Mouse (Mus musculus): Measurements from ENCODE around the gene Chpt1.
"Not testable (repeated sequence)": the region's sequence is repeated elsewhere in the genome, so short reads cannot be mapped to it uniquely, and the experiment has no call there.

Gene Chpt1

DNA sequence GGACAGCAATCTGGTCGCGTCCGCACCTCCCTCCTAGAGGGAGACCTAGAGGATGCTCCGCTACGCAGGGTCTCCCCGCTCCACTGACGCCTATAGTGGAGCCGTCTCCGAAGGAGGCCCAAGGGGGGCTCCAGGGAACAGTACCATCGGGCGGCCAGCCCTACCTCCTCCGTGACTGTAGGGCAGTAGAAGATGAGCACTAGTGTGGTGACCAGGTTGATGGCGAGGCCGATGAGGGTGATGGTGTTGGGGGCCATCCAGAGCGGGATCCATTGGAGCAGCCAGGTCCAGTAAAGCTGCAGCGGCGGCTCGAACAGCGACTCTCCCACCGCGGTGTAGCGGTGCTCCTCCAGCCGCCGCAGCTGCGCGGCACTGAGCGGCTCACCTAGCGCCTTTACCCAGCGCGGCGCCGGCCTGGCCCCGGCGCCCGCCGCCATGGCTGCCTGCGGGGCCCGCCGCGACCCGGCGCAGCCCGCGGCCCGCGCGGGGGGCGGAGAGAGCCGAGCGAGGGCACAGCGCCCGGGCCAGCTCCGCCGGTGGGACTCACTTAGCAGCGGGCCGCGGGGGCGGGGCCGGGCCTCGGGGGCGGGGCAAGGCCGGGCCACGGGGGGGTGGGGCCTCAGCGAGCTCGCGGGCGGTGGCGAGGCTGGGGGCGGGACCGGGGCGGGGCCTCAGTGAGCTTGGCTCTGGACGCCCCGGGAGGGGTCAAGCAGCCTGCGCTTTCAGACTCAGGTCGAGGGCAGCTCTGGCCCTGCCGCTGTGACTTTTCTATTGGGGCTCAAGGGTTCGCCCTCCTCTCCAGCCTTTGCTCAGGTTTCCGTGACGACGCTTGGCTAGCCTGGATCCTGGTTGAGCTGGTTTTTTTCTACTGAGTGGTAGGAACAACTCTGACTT, at the start of gene Chpt1:
Chpt1 (minus strand) TSS at position 653 of the 894 bp plus-strand sequence.
- in situ Hi-C loops (cut with MboI, MseI), result loop anchor here (5.0 to 10.0 kb wide), 4 partner anchors 81 to 1799 kb away; partner anchors contain the start of genes Dram1, Gnptab, Hsp90b1 and Ttc41

DNA sequence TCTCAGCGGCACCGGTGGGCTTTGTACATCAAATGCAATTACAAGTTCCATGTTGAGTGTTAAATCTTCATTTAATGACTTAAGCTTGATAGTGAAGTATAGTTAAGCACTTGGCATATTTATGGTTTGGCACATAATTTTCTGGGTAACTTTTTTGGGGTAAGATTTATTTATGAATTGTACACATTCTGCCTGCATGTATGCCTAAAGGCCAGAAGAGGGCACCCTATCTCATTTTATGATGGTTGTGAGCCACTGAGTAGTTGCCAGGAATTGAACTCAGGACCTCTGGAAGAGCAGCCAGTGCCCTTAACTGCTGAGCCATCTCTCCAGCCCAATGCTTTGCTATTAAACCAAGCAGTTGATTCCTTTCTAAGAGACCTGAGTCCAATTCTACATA, 48.9 kb upstream of the Chpt1 start:
- in situ Hi-C loops (cut with MboI, MseI), result loop anchor here (5.0 kb wide), 1 partner anchor 35 kb away; no protein-coding TSS in a partner anchor

DNA sequence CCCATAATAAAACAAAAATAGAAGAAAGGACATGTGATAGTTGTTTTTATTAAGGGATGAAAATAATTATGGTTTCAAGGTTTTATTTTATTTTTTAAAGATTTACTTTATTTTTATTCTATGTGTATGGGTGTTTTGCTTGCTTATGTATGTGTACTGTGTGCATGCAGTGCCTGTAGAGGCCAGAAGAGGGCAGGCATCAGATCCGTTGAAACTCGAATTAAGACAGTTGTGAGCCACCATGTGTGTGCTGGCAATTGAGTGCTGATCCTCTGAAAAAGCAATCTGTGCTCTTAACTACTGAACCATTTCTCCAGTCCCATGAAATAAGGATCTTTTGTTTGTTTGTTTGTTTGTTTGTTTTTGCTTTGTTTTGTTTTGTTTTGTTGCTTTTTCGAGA, 46.4 kb upstream of the Chpt1 start:
- in situ Hi-C loops (cut with MboI, MseI), result loop anchor here (5.0 kb wide), 1 partner anchor 37 kb away; no protein-coding TSS in a partner anchor

DNA sequence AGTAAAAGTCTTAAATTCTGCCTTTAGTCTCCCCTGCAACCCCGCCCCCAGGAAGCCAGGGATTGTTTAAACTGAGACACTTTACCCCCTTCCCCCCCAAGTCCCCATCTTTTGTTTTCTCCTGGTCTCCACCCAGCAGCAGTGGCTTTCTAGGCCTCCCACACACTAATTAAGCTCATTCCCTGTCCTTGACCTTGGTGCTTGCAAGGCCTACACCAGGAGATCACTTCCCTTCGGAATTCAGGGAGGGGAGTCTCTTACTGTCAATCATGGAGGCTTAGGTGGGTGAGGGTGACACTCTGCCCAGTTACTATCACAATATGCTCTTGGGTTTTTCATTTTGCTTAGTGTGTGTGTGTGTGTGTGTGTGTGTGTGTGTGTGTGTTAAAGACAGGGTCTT, 43.8 kb upstream of the Chpt1 start:
- in situ Hi-C loops (cut with MboI, MseI), result no loop called here

DNA sequence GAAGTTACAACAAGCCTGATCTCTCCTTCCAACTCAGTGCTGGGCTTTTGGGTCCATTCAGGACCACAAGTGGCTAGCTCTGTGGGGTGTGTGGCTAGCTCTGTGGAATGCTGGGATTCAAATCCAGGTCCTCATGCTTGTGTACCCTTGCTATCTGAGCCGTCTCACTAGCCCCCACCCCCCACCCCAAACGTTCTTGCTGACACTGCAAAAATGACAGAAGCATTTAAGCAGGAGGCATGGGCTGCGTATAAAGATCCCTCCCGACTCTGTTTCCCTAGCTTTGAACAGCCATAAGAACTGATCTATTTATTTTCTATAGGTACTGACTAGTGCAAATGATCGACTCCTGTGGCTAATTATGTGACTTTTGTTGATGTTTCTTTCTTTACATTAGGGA, 26.8 kb upstream of the Chpt1 start:
- in situ Hi-C loops (cut with MboI, MseI), result no loop called here

DNA sequence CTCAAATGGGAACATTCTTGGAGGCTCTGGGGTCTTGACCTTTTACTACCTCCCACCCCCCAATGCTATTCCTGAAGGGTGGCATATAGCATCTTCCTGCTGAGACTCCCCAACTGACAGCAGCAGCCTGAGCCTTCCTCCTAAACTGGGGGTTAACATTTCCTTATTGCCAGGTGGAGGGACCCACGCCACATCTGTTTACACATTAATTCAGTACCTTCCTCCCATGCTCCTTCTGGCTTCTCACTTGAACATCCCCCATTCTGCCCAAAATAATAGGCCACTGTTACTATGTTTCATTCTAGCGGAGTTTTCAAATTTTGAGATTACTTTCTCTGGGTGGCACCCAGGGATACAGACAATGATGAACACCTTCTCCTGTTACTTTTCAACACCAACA, 20.1 kb upstream of the Chpt1 start:
- in situ Hi-C loops (cut with MboI, MseI), result no loop called here

DNA sequence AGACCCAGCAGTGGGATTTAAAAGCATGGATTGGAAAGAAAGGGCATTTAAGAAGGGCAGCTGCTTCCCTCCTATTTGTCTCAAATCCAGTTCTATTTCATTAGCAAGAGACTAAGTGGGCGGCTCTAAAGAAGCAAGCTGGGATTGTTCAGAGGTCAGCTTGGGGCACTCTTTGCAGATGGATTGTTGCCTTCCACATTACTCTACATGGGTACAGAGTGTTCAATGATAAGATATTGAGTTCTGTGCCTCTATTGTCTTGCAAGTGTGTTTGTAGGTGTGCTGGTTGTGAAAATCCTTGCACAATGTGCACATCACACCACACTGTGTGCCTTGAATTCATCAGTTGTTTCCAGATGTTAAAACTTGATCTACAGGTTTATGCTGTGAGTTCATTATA, 19.3 kb upstream of the Chpt1 start:
- in situ Hi-C loops (cut with MboI, MseI), result no loop called here

DNA sequence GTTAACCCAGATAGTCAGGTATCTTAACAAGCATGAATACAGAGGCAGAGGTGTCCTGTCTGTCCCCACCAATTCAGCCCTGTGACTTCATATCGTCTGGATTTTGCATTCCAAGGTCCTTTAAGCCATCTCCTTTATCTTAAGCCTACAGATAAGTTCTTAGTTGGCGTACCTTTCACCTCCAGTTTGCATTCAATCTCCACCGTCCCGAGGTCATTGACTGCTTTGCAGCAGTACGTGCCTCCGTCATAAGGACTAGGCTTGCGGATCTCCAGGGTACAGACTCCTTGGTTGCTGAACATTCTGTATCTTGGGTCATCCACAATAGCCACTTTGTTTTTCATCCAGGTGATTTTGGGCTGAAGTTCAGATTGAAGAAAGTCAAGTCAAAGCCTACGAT, 18.9 kb upstream of the Chpt1 start:
- in situ Hi-C loops (cut with MboI, MseI), result no loop called here

DNA sequence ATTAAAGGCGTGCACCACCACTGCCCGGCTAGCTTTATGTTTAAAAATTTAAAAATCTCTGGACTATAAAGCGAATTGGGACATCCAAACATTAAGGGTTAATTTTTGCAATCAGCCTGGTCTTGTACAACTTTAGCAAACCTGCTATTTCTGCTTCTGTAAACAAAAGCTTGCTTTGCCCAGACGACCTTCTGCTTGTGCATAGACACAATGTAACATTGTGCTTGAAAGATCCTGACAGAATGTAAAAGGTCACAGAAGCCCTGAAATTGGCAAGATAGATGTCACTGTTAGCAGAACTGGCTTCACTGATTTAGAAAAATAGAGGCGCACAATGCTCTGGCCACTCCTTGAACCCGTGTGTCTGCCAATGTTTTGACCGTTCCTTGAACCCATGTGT, 11.2 kb upstream of the Chpt1 start:
- in situ Hi-C loops (cut with MboI, MseI), result not testable (repeated sequence)

DNA sequence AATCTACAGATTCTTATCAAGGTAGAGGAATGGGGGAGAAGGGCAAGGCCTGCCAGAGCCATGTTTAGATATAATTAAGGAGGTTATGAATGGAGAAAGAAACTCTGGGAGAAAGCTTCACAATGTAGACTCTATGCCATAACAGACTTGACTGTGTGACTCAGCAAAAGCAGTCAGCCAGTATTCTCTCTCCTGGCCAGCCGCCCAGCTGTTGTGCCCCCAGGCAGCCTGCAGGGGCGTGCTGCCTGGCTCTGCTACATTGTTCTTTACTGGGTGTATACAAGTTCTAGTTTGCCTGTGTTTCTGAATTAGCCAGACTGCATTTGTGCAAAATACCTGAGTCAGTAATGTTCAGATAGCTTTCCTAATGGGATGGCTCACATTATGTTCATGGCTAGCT, 10.6 kb upstream of the Chpt1 start:
- in situ Hi-C loops (cut with MboI, MseI), result no loop called here

DNA sequence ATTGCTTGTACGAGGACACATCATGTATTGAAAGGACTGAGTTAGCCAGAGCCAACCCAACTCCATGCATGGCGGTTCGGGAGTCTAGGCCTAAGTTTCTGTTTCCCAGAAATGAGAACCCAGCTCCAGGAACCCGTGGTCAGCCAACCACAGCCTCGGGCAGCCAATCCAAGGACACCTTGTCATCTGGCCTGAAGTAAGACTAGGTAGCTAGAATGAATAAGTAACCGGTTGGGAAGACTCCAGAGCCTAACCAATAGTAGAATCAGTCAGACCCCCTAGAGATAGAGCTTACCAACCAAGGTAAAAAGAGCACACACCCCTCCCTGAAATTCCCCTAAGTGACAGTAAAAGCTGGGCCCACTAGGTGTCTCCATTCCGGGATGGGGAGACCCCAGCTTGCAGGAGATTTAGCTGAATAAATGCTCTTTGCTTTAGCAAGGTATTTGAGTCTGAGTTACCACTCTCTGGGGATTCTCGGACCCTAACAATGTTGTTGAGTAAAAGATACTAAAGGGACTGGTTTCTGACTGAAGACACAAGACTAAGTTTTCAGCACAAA, 9.8 kb upstream of the Chpt1 start:
- in situ Hi-C loops (cut with MboI, MseI), result no loop called here

DNA sequence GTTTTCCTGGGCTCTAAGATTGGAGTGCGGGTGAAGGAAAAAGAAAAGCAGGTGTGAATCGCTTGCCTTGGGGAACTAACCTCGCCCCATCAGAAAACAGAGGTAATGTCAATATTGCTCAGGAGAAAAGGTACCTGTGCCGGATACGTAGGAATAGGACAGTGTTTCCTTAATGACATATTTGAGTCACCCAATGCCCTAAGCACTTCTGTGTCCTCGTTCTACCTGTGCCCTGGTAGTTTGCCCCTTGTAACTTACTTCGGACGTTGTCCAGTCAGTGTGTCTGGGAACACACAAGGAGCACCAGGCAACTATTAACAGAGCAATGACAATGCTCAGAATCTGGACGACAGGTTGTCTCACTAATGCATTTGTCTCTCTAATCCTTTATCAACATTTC, 7.5 kb upstream of the Chpt1 start:
- in situ Hi-C loops (cut with MboI, MseI), result no loop called here

DNA sequence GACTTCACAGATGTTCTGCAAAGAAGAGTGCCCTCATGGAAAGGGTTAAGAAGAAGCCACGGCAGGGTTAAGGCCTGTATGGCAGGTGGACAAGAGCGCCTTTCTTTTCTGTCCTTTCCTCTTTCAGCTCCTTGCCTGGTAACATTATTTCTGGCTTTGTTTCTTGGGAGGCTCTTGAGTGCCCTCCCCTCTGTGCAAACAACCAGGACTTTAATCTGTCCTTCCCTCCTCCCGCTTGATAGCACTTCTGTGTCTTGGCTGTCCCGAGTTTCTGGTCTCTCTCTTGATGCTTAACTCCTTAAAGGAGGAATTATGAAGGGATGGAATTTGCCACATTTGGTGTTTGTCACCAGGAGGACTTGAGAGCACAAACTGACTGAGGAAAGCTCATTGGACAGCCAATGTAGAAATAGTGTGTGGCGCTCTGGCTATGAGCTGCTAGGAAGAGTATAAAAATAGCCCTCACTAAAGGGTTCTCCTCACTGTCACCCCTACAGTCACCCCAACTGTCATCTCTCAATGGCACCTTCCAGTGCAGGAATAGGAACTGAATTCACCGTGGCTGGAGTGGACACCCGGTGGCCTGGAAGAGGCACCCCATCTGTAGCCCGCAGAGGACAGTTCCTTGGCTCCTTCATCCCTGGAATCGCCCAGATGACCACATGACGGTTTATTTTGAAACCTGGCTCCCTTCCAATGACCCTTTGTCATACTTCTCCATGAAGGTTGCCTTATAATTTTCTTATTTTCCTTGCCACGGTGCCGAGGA, 6.8 kb upstream of the Chpt1 start:
- in situ Hi-C loops (cut with MboI, MseI), result no loop called here

DNA sequence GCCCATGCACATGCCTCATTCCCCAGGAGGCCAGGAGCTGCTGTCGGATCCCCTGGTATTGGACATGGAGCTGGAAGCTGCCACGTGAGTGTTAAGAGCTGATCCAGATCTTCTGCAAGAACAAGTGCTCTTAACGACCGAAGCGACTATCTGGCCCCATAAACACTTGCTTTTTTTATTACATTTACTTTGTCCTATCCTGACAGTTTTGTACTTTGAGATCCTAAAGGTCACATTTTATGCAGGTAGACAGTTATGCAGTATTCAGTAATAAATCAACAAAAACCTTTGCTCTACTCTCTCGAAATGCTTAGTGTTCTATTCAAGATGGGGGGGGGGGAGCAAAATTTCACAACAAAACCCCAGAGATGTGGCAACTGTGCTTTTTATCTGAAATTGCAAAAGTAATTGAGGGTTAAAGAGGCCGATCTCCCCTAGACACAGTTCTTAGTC, 3.8 kb upstream of the Chpt1 start:
- in situ Hi-C loops (cut with MboI, MseI), result loop anchor here (10.0 kb wide), 2 partner anchors 133 to 1803 kb away; partner anchors contain the start of genes Dram1, Gnptab, Hsp90b1 and Ttc41

DNA sequence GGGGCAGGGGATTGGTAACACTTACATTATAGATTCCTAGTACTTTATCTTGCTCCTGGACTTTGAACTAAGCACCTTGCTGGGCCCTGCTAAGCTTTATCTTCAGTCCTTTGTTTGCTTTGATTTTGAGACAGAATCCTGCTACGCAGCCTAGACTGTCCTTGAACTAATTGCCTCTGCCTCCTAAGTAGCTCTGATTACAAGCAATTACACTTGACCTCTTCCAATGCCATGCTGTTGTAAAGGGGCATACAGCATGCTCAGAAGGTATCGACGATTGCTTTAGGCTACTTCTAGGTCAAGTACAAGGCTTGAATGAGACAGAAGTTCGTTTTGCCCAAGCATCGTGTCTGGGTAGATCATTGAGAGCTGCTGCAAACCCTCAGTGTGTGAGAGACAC, 1.4 kb upstream of the Chpt1 start:
- in situ Hi-C loops (cut with MboI, MseI), result loop anchor here (10.0 kb wide), 2 partner anchors 130 to 1800 kb away; partner anchors contain the start of genes Dram1, Gnptab, Hsp90b1 and Ttc41

DNA sequence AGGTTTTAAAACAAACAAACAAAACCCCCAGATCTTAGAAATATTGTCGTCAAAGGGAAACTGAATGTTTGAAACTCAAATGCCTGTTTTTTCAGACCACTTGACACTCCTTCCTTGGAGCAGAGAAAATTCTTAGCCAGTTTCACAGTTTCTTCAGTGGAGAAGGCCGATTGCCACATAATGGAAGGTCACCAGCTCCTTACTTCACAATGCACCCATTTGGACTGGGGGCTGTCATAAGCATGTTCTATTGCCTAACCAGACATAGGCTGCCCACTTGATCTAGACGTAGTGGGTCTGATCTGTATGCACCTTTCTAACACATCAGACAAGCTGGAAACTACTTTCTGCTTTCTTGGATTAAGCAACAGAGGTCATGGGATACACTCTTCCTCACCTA, 608 bp upstream of the Chpt1 start:
- in situ Hi-C loops (cut with MboI, MseI), result loop anchor here (5.0 to 10.0 kb wide), 4 partner anchors 82 to 1800 kb away; partner anchors contain the start of genes Dram1, Gnptab, Hsp90b1 and Ttc41

DNA sequence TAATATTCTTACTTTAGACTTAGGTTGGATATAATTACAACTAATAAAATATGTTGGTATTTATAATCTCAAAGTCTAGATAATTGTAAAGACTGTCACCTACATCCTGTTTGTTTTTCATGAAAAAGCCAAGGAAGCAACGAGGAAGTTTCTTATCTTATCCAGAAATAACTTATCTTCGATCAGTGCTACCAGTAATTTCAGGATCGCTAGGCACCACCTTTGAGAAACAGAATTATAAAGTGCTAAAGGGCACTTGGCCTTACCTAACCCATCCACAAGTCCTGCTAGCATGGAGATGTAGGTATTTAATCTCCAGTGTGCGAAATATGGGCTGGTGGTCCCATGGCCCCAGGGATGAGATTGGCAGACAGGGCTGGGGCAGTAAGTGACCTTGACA, 954 bp downstream of the Chpt1 start:
- in situ Hi-C loops (cut with MboI, MseI), result loop anchor here (5.0 to 10.0 kb wide), 4 partner anchors 81 to 1798 kb away; partner anchors contain the start of genes Dram1, Gnptab, Hsp90b1 and Ttc41

DNA sequence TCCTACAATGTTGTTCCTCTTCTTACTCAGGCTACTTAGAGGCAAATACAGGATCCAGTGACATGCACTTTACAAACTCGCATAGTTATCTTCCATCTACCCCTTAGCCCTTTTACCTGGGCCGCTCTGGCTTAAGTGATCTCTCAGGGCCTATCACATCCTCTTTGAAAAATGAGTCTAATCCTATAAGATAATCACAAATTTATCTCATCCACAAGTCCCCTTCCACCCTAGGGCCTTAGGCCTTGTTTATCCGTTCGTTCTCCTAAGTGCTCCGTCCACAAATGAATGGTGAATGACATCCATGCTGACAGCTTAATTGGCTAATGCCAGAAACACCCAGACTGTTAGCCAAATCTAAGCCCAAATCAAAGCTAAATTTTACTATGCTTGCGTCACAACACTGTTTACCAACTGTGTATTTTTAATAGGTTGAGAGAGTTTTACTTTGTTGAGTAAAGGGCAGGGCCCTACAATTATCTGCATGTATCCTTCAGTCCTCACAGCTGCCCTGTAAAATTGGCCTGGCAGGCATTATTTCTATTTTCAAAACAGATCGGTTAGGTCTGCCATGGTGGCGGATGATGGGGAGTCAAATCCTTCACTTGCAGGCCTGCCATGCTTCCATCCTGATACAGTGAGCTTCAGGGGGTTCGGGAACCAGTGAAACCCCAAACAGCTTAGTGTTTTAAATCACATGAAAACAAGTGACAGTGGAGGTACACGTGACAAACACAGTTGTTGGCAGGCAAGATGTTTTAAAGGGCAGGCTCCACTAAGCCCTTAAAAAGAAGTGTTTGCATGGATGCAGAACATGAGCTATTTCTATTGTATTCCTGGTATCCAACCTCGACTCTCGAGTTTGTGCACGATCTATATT, 1.7 kb downstream of the Chpt1 start:
- in situ Hi-C loops (cut with MboI, MseI), result loop anchor here (5.0 to 10.0 kb wide), 4 partner anchors 80 to 1797 kb away; partner anchors contain the start of genes Dram1, Gnptab, Hsp90b1 and Ttc41

DNA sequence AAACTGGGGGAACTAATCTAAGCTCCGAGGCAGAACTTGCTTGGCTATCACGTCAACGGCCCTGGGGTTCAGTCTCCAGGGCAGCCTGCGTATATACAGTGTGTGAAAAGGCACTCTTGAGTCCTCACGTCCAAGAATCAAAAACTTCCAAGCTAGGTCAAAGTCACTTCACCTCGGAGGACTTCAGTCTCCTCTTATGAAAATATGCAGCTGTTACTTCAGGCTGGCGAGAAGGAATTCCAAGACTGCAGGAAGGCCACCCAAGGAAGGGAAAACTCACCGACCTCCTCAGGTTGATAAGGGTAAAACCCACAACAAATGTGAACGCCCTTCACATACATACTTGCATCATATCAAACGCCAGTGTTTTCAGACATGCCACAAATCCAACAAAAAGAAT, 2.5 kb downstream of the Chpt1 start:
- in situ Hi-C loops (cut with MboI, MseI), result loop anchor here (5.0 to 10.0 kb wide), 4 partner anchors 79 to 1797 kb away; partner anchors contain the start of genes Dram1, Gnptab, Hsp90b1 and Ttc41

DNA sequence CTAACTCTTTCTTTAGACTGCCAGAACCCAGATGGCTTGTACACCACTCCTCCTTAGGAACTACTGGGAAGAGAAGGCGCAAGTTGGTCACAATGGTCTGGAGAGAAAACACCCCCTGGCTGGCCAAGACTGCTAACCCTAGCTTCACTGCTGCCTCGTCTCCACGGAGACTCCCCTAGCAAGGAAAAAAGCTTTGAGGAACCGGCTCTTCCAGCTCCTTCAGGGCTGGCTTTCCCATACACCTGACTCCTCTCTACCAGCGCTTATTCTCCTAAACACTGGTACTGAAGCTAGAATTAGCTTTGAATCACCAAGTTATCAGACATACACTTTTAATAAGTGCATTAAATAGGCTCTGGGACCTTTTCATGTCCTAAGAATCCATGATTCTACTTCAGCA, 3.9 kb downstream of the Chpt1 start:
- in situ Hi-C loops (cut with MboI, MseI), result loop anchor here (5.0 to 10.0 kb wide), 4 partner anchors 78 to 1795 kb away; partner anchors contain the start of genes Dram1, Gnptab, Hsp90b1 and Ttc41

Data from T-helper 2 cell (primary cell).